Mouse (Mus musculus): Measurements from ENCODE around the gene Kncn.

Kncn gene

DNA sequence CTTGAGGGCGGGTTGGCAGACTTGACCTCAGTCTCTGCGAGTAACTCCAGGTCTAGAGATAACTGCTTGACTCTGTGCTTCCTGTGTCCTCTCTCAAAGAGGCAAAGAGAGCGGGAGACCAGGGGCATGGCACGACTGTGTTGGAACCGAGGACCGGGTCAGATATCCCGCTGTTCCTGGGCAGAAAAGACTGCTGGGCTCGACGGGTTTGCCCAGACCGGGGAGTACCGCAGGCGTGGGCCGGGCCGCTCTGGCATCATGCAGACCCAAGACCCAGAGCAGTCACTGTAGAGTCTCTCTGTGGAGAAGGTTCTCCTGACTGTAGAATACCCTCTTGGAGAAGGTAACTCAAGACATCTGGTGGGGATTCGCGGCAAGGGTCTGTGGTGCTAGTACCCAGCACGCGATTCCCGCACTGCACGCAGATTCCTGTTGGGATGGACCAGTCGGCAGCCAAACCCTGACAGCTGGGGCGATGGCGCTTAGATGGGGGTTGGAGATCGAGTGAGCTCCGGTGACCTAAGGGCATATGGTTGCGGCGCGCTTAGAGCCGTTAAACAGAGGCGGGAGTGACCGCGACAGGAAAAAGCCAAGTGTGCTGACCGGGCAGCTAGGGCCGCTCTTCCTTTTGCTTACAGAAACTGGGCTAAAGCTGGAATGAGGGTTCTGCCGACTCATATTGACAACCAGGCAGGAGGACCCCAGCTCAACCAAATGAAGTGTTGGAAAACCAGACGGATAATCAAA, 51.8 kb downstream of the Kncn start:
- DNase-seq (ENCODE audit: extremely low spot score, low read depth, low spot score) = no peak

DNA sequence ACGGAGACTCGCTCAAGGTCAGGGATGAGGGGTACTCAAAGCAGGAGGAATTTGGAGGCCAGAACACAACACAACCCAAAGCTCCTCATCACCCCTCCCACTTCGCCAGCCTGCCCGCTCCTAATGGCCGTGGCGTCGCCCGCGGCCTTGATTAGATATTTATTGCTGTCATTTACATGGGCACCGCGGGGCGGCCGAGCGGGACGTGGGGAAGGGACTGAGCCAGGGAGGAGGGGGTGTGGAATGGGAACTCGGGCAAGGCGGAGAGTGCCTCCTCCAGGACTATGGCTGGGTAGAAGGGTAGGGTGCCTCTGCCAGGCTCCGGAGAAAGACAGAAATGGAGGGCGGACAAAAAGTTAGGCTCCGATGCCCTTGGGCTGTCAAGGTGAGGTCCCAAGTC, 52.4 kb downstream of the Kncn start:
- no peak for DNase-seq (ENCODE audit: extremely low spot score, low read depth, low spot score)

DNA sequence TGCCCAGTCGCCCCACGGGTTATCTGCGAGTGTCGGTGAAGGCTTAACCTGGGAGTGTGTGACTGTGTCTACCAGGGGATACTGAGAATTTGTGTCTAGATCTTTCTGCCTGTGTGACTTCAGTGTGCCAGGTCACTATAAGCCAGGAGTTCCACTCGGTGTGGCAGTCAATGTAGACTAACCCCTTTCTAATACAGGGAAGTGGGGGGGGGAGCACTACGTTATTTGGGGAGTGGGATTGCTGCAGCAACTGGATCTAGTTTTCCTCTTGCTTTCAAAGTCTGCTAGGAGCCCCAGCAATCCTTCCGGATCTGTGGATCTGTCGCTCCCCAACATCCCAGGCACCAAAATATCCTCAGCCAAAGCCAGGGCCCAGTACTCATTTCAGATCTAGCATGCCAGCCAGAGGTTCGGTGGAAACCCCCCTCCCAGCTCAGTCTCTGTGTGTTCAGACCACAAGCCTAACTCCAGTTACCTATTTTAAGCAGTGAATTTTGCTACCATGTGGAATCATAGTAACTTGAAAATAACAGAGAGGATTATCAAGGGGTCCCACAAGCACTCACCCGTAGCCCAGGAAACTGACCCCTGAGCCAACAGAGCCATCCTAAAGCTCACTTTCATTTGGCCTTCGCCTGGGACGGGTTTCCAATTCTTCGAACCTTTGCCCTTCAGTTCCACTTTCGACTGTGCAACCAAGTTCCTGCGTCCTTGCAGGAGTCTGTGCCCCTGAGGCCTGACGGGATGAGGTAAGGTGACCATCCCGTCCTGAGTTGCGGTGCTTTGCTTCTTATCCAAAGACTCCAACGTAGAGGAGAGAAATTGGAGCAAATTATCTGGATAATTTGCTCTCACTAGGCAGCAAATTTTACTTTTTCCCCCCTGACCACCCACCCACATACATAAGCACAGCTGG, 53.1 kb downstream of the Kncn start:
- no peak for DNase-seq (ENCODE audit: extremely low spot score, low read depth, low spot score)

DNA sequence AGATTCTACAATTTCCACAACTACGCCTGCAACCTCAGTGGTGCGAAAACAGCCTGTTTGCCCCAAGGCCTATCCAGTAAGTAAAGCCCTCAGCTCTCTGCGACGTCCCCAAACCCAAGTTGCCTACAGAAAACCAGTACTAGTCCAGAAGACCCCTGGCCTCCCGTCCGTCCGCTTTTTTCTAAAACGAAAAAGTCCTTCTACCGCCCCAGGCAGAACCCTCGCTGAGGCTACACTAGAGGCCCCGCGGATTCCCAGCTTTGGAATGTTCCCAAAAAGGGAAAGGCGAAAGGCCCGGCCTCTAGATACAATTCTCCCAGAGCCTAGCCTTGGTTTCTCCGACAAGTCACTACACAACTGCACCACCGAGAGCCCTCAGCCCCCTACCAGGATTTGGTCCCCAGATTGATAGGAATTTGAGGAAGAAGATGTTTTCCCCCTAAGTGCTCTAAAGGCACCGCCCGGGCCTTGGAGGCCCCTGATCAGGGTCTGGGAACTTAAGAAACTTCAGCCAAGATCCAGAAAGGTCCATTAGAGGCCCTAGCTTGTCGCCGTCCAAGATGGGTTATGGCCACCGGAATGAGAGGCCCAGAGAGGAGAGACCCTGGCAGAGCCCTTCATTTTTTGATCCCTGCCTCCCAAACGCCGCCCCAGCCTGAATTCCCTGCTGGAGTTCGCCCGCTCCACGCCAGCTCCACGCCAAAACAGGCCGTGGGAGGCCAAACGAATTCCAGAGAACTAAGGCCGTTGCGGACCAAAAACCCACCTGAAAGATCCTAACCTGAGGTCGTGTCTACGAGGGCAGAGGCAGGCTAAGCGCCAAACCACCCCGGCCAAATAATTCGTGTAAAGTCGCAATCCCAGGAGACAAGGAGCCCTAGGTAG, 54.3 kb downstream of the Kncn start:
- no peak for DNase-seq (ENCODE audit: extremely low spot score, low read depth, low spot score)
